Mouse (Mus musculus): ENCODE measurements at regions not wholly inside any gene's neighbourhood (a gene's known extent, or its start where the extent isn't known, plus 50 kb on each side); places are given as distances from the start of the nearest gene placed in this dataset.

- TF ChIP-seq CTCF (IDR thresholded peaks at IDR 0.05; ENCODE audit: low read depth, low read length) (no peak), POLR2A (IDR thresholded peaks at IDR 0.05; ENCODE audit: extremely low read depth, insufficient read depth, low read length) (no peak)
These were observed 165.3 kb downstream of the Tox3 start for GRCm38 (mm10) chr8:90182807-90183206.
